Mouse (Mus musculus) left cerebral cortex, adult 11 months (tissue): ENCODE results near the gene Slc38a8.

ENCODE experiments used
- DNase-seq: peaks from one replicate; pipeline ENCODE4 v3.0.0; 2022; ENCODE audit warnings: low spot score

Slc38a8 gene

DNA sequence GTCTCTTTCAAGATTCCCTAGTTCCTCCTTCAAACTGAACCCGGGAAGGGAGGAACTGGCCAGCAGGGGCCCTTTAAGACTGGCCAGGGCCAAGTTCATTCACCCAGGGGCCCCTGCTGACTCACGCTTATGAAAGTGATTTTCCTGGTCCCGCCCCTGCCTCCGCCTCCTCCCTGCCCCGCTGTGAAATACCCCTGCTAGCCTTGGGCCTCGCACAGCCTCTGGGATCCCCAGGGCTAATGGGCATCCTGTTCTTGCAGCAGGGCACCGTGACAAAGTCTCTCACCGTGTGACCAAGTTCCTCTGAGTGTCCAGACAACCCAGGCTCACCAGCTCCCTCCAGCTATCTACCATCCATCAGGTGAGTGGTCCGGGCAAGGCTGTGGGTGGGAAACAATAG is 64.6 kb downstream of the Slc38a8 start:
- no peak for DNase-seq

DNA sequence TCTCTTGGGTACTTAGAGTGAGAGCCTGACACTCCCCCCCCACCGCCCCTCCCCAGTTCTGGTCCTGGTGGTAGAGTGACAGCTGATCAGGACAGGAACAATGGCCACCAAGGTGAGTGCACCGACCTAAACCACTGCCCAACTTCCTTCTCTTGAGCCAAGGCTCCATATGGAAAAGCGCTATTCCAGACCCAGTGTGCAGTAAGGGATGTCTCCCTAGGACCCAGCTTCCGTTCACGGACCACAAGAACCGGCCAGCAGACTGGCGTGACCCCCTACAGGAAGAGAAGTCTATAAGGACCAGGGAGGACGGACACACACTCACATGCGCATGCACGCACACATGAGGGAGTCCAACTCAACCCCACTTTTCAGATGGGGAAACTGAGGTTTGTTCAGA is 65.2 kb downstream of the Slc38a8 start:
- DNase-seq: no peak

DNA sequence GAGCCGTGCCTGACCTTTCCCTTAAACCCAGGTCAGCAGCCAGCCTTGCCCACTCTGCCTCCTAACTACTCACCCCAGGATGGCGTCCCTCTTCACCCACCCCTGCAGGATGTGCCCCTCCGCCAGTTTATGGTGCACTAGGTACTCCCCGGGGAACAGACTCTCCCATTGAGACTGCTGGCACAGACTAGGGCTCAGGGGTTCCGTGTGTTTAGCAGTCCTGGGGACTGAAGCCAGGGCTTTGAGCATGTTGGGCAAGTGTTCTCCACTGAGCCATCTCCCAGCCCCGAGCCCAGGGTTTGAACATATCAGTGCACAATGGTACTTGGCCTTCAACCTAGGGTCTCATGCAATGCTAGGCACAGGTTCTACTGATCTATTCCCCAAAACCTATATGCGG is 66.0 kb downstream of the Slc38a8 start:
- no peak for DNase-seq

DNA sequence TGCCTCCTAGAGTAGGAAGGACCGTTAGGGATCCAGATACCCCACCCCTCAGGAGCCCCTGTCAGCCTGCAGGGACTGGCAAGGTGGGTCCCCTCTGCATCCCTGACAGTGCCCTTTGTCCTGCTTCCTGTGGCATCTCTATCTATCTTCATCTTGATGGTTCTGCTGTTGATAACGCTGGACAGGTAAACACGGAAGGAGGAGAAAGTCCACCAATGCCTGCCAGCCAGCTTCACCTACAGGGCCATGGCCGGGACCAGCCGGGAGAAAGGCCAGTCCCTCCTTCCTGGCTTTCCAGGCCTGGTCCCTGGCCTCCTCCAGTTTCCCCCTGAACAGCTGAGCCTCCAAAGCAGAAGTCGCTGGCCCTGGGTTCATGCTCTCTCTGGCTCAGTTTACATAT is 66.9 kb downstream of the Slc38a8 start:
- DNase-seq: no peak

DNA sequence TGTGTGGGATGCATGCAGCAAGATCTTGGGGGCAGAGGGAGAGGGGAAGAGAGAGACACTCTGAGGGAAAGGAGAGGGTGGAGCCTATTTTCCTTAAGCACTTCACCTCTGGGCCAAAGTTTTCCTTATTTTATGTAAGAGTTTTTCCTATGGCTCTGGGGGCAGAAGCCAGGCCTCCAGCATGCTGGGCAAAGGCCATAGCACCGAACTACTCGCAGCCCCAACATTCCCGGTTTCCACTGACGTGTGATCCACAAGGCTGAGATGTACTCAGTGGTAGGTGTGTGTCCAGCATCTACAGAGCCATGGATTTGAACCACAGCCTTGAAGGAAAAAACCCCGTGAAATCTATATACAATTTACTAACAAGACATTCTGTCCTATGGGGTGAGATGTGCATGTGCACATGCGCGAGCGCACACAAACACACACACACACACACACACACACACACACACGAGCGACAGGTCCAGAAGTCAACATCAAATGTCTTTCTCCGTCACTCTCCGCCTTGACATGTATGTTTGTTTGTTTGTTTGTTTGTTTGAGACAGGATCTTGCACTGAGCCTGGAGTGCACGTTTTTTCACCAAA is 67.8 kb downstream of the Slc38a8 start, which contains the start of gene Osgin1:
Gene Osgin1, plus strand, starts transcription at position 543 of the 593 bp plus-strand sequence.
- DNase-seq: no peak

DNA sequence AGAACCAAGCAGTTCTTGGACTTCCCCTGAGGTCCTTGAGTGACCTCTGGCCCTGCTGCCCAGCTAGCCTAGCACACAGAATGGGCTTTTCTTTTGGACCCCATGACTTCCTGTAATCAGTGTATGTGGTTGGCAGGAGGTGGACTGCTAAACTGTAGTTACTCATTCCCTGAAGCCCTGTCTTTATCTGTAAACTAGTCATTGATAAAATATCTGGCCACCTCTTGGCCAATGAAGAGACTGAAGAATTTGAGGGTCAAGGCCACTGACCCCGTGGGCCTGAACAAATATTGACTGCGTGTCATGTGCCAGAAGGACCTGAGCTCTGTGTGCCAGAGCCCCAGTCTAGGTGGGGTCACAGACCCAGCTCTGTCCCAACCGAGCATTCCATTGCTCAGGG is 69.1 kb downstream of the Slc38a8 start:
- no peak for DNase-seq

DNA sequence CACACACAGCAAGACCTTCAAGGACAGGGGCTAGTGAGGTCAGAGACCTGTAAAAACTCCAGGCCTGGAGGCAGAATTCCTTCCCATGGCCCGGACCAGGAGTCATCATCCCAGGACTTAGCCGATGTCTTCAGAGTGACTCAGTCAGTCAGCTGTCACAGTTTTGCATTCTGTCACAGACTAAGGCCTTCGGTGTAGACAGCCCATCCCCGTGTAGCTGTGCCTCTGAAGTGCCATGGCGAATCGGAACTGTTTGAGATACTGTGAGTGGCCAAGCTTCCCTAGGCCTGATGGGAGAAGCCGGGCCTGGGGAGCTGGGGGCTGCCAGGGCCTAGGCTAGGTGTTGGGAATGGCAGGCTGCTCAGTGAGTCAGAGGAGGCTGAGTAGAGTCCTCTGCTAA is 70.8 kb downstream of the Slc38a8 start:
- DNase-seq: no peak

DNA sequence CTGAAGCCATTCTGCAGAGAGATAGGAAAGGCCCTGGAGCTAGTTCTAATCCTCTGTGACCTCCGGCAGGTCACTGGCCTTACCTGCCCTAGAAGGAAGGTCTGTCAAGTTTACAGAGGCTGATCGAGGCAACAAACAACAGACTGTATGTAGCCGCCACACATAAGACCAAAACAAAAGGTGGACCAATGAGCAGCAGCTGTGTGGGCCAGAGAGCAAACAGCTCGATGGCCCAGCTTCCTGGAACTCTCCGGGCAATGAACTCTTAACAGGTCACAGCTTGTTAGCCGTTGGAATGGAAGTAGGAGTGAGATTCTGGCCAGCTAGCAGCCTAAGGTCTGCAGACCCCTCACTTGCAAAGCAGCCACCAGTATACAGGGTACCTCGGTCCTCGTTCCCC is 71.2 kb downstream of the Slc38a8 start:
- no peak for DNase-seq
